Mouse (Mus musculus) liver, embryonic 13.5 days (tissue): ENCODE measurements around the gene Strn3. TPM values are rescaled to one million over a fixed set of nuclear protein-coding genes. Genes with fewer than 3 reads are reported as not detected.

Experiments used
- ATAC-seq: fragments of 200-750 bp; cut with Nextera tagmentation; 2 replicates; pipeline ENCODE4 v1.8.0; 2017; ENCODE audit warnings: low read depth, mild to moderate bottlenecking, moderate number of reproducible peaks, moderate library complexity
- DNase-seq: peaks from one replicate; pipeline ENCODE4 v3.0.0; 2022
- H3K27ac ChIP-seq: fragments of 300-500 bp; sonication (generic); 2 replicates; pipeline ENCODE4 v1.5.1; 2015; ENCODE audit warnings: moderate library complexity, mild to moderate bottlenecking, inconsistent platforms
- H3K27me3 ChIP-seq: fragments of 300-500 bp; sonication (generic); 2 replicates; pipeline ENCODE4 v1.6.1; 2015; ENCODE audit warnings: mild to moderate bottlenecking, inconsistent platforms
- H3K36me3 ChIP-seq: fragments of 300-500 bp; sonication (generic); 2 replicates; pipeline ENCODE4 v1.6.1; 2015; ENCODE audit warnings: mild to moderate bottlenecking, inconsistent platforms
- H3K4me1 ChIP-seq: fragments of 300-500 bp; sonication (generic); replicated peaks from 2 replicates; pipeline ENCODE4 v1.6.1; 2015; ENCODE audit warnings: inconsistent platforms
- H3K4me2 ChIP-seq: fragments of 300-500 bp; sonication (generic); 2 replicates; pipeline ENCODE4 v1.6.1; 2015; ENCODE audit warnings: inconsistent platforms, mild to moderate bottlenecking, moderate library complexity
- H3K4me3 ChIP-seq: fragments of 300-500 bp; sonication (generic); replicated peaks from 2 replicates; pipeline ENCODE4 v1.5.1; 2015; ENCODE audit warnings: mild to moderate bottlenecking, inconsistent platforms
- H3K9ac ChIP-seq: fragments of 300-500 bp; sonication (generic); 2 replicates; pipeline ENCODE4 v1.6.1; 2015; ENCODE audit warnings: mild to moderate bottlenecking, inconsistent platforms
- H3K9me3 ChIP-seq: fragments of 300-500 bp; sonication (generic); replicated peaks from 2 replicates; pipeline ENCODE4 v1.6.1; 2016; ENCODE audit warnings: inconsistent platforms
- WGBS: fragments of 180-500 bp; shearing (Covaris S2); methylation state at CpG from one replicate; pipeline ENCODE4 v1.1.7; 2015; ENCODE audit not compliant: insufficient replicate concordance; 5-methylcytosine and 5-hydroxymethylcytosine counted together
- polyA plus RNA-seq: library from polyadenylated mRNA; unstranded; fragments of >200 nt; fragmentation: Nextera tagmentation; extraction: Ambion mirVana; gene quantifications from 2 replicates; pipeline ENCODE4 v1.2.1, GENCODE M21; 2015

Gene Strn3
- polyA plus RNA-seq, 1 experiment from 2014 or later: 14.5 TPM

DNA sequence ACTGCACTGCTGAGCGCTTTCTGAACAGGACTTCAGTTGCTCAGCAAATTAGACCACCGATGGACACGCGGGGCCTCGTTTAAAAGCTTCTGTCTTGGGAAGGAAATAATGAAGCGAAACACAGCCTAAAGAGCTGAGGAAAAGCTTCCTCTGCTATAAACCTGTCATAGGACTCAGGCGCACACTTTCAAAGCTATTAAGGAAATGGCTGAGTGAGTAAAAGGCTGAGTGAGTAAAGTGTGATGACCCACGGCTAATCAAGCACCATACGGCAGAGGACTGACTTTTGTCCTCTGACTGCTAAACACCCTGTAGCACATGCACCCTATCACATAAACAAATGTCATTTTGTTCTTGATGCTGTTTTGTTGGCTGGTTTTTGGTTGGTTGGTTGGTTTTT is 130.3 kb downstream of the Strn3 start:
- ATAC-seq: no peak

More for the DNA sequence above, 130.3 kb downstream of the Strn3 start:
- Histone ChIP-seq H3K9ac (no peak overlapping the region), H3K27me3 (no peaks in the 10 kb centered on the region), H3K4me3 (no peak overlapping the region), H3K4me2 (no peak overlapping the region), H3K9me3 (no peaks in the 10 kb centered on the region), H3K27ac (no peak overlapping the region), H3K36me3 (no peaks in the 10 kb centered on the region), H3K4me1 (no peaks in the 10 kb centered on the region)
- 72% methylated on average over 9 of the region's 9 CpGs for WGBS
- no peak for DNase-seq

Other genes with a start within 250 kb of the Strn3 start
- 0.13 and 0.15 TPM in 2 replicates for gene Coch, start 98.6 kb downstream of the Strn3 start, polyA plus RNA-seq
- 17.1 and 17.5 TPM in 2 replicates for gene Ap4s1, start 864 bp downstream of the Strn3 start, polyA plus RNA-seq
- gene Hectd1, start 137.6 kb upstream of the Strn3 start, polyA plus RNA-seq: 29.6 and 32.1 TPM in 2 replicates